Mouse (Mus musculus) heart, adult 18-20 months (tissue): Measurements from ENCODE around the gene Frem1. TPM values are rescaled to one million over a fixed set of nuclear protein-coding genes. Genes with fewer than 3 reads are reported as not detected.
A peak's percentile ranks its signal among the peaks of the same experiment; 100 is the strongest.

Experiments used
- DNase-seq, 2 experiments: peaks; one replicate each; pipeline ENCODE4 v3.0.0; 2021 to 2022; ENCODE audit warnings: mixed read lengths in 1 of 2
- total RNA-seq, 2 experiments: library from RNA; stranded (reverse); gene quantifications; 2 replicates each; pipeline ENCODE4 v1.2.3; 2021

The Frem1 gene
- total RNA-seq, 2 experiments from 2014 or later: 0.17 to 0.33 TPM

DNA sequence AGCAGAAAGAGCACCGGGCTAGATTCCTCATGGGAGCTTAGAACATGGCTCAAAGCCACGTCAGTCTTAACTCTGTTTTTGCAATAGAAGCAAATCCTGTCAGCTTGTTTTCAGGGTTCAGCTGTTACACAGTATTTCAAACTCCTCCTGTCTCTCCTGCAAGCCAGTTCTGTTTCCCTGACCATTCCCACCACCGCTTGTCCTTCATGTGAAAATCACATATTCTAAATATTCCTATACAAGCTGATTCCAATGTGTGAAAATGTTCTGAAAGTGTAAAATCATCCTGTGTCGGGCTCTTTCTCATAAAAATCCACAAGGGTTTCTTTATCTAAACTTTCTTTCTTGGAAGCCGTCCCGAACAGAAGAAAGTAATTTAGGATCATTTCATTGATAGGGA, 22.0 kb downstream of the Frem1 start:
- no peak for DNase-seq

DNA sequence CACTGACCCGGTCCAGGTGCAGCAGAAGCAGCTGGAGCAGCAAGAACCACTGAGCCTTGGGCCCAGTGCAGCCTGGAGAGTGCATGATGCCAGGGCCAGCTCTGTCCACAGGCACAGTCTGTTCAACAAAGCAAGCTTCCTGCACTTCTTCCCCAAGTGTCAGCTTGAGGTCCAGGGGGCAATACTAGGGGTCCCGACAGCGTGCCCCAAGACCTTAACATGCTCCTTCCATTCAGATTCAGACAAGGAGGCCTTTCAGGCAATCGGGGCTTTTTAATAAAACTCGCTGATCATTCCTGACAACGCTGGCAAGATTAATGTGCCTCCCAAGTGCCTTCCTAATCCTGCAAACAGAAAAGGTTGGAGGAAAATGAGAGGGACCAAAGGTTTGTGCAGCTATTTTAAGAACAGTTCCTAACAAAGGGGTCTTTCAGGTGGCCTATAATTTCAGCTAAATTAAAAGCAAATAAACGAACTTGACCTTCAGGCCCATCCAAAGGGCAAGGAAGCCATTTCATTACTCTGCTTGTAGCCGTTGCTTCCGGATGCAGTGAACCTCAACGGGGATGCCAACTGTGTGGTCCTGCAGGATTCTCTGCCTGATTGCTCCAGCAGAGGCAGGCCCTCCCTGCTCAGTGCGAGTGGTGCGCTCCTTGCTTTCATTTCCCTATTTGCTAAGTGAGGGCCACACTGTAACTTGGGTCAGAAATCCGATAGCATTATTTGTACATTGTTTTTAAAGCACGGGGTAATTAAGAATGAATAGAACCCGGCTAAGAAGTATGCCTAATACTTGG, 31.2 kb downstream of the Frem1 start:
- DNase-seq: no peak

DNA sequence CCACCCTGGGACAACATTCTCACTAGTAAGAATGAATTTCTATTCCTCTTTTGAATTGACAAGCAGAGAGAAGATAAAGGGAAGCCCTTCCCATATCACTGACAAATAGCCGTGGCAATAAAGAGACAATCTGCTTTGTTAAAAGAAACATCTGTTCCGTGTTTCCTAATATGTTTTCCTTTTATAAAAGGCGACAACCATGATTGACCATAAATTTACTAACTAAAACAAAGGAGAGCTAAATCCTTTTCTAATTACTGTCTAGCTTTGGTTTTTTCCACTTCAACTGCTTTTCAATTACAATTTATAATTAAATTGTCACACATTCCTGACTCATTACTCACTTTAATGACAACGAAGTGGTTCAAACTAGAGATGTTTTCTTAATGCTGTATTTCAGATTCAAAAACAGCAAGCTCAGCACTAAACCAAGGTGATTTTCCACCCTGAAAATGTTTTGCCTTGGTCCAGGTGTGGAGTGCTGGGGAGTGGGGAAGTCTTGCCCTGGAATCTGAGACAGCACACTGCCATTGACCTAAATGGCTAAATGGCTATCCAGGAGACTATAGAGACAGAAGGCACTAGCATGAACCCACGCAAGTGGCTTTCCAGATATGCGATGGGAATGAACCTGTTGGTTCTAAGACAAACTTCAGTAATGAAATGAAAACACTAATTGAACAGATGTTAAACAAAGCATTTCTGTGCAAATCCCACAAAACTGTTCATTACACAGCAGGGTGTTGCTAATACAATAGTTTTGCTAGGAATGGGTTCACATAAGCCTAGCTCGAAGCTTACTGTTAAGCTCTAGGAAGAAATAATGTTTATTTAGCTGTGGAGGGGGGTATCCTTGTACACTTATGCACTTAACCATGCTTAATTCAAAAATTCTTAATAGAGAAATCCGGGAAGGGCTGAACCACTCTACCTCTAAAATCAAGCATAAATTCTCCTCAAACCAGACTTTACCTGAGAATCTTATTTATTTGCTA, 33.7 kb downstream of the Frem1 start:
- DNase-seq: no peak

- no peak for DNase-seq
Observed at GRCm38 (mm10) chr4:83014538-83014937, 37.6 kb downstream of the Frem1 start.

GRCm38 (mm10) chr4:83004086-83004485, 48.1 kb downstream of the Frem1 start:
- DNase-seq: no peak

DNA sequence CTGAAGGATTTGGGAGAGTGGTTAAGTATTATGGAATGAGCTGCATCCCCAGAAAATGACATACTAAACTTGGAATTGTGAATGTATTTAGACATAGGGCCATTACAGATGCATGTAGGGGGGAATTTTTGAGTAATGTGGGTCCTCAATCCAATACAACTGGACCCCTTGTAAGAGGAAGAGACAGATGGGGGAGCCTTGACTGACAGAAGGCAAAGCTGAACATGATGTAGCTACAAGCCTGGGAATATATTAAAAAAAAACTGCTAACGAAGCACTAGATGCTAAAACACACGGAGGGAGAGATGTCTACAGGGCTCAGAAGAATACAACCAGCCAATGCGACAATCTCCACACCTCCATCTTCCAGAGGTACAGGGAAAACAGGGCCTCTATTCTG, 60.1 kb downstream of the Frem1 start:
- DNase-seq: no peak

DNA sequence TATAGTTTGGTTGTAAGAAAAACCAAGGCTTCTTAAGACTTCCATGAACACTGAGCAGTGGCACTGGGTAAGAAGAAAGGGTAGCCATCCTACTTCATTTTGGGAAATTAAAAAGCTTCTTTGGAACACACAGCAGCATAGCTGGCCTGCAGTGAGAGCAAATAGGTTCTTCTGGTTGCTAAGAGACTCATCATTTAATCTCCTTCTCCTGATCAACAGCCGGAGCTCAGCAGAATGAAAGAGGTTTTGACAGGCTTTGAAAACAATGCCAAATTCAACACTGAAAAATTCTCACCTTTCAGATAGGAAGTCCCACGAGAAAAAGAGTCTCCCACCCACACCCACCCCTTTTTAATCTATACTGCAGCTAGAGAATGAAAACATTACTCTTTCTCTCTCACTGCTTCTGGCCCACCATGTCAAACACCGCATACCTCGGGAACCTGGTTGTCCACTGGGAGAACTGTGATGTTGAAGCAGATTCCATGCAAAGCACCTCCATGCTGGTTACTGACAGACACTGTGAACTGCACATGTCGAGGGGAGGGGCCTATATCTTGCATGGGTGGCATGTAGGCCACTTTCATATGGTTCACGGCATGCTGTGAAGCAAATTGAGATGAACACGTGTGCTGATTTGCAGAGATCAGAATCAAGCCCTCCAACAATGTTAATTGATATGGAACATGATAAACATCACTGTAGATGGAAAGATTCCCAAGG, 61.0 kb downstream of the Frem1 start:
- no peak for DNase-seq

GRCm38 (mm10) chr4:82972381-82972780, 79.8 kb downstream of the Frem1 start:
- no peak for DNase-seq

- DNase-seq: no peak
Observed at GRCm38 (mm10) chr4:82970901-82971648, 81.1 kb downstream of the Frem1 start.

DNA sequence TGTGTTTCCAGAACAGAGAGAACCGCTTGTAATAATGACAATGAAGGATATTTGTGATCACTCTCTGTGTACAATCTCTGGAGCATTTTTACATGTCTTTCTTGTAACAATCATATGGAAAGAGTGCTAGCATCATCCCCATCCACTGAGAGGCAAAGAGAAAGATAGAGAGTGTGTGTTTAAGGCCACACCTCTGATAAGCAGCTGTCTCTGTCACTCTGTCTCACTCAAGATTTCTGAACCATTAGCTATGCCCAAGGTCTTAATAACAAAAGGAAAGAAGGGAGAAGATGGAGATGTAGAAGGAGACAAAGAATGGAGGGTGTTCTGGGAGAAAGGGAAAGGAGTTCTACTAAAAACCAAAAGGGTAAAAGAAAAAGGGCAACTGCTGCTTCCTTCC, 91.1 kb downstream of the Frem1 start:
- no peak for DNase-seq

GRCm38 (mm10) chr4:82957827-82958538, 94.2 kb downstream of the Frem1 start:
- no peak for DNase-seq

GRCm38 (mm10) chr4:82953992-82954391, 98.1 kb downstream of the Frem1 start:
- no peak for DNase-seq

GRCm38 (mm10) chr4:82949511-82949910, 102.6 kb downstream of the Frem1 start:
- DNase-seq: no peak

GRCm38 (mm10) chr4:82946721-82947120, 105.4 kb downstream of the Frem1 start:
- no peak for DNase-seq

DNA sequence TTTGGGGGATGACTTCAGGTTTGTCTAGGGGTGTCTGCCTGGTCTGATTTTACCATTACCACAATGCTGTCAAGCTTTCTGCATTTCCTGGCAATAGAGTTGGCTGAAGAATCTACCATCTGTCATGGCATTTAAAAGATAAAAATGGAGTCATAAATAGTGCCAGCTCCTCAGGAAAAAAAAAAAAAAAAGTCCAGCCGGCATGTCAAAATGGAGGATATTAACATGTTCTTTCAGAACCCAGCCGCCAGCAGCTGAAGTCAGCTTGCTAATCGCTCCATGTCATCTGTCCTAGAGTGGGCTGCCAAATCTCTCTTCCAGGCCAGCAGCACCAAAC, 105.9 kb downstream of the Frem1 start:
- DNase-seq: no peak

DNA sequence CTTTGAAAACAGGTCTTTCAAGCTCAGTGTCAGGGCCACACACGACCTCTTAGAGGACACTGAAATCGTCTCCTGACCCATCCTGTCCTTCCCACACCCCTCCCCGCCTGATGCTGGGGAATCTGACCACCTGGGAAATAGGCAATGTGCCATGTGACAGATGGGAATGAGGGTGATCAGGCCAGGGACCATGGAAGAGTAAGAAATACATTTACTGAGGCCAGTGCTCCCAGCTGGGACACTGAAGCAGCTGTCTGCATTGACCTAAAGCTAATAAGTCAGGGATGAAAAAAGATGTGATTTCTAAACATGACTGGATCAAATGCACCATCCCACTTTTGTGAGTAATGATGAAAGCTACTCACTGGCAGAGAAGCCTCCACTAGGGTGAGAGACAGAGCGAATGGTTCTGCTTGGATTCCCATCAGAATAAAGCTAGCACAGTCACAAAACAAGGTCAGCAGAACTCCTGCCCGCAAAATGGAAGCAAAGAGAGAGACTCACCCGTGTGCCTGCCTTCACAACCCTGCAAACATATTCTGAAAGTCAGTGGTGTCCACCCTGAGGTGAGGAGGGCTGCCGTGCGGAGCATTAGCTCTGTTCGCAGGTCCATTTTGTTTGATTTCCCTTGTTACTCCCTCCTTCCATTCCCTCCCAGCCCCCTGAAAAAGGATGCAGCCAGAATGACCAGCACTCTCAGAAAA, 106.4 kb downstream of the Frem1 start:
- DNase-seq: no peak

DNA sequence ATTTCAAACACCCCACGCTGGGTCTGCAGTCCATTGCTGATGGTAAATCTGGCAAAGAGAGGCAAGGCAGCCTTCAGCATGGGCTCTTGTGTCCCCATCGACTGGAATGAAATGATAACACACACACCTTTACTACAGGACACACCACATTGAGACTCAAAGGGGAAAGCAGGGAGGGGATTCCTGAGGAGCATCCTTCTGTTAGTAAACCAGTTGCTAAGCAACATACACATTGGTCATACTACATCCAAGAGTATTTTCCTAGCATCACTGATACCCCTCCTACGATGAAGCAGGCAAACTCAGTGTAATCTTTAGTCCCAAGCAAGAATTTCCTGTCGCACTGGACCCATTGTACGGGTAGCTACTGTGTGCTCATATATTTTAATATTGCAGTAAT, 111.5 kb downstream of the Frem1 start:
- no peak for DNase-seq

GRCm38 (mm10) chr4:82940248-82940647, 111.9 kb downstream of the Frem1 start:
- DNase-seq: no peak

- DNase-seq: peak; percentile 31 to 44
Observed at GRCm38 (mm10) chr4:82934308-82934707, 117.8 kb downstream of the Frem1 start.

DNA sequence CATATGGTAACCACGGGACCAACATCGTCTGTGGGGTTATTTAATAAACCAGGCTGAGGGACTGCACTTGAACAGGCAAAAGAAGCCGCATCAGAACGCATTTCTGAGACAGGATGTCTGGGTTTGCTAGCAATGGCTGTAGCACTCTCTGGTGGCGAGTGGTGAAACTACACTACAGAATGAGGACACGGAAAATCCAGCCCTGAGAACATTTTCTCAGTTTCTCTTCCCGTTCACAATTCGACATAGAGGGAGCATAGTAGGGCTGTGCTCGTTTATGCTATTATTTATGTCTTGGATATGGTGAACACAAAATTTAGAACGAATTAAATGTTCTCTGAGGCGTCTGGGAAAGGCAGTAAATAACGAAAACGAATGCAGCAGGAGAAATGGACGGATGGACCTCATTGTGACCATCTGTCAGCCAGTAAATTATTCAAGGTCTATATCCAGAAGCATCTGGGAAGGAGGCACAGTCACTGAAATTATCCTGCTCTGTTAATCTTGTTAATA, 118.4 kb downstream of the Frem1 start:
- DNase-seq: peak; percentile 39 to 87
